Mouse (Mus musculus) myocyte (in vitro differentiated cells): ENCODE measurements around the gene A730061H03Rik. TPM values are rescaled to one million over a fixed set of nuclear protein-coding genes. Genes with fewer than 3 reads are reported as not detected.

Experiments used
- H3K27me3 ChIP-seq: one replicate; pipeline ENCODE4 v1.6.1; 2011; ENCODE audit not compliant: control insufficient read depth, insufficient read depth, insufficient read length
- H3K36me3 ChIP-seq: one replicate; pipeline ENCODE4 v1.6.1; 2011; ENCODE audit not compliant: control insufficient read depth, insufficient read depth
- H3K4me2 ChIP-seq: one replicate; pipeline ENCODE4 v1.6.1; 2011; ENCODE audit warnings: low read depth, control low read depth
- H3K4me3 ChIP-seq: one replicate; pipeline ENCODE4 v1.5.1; 2011; ENCODE audit warnings: mild to moderate bottlenecking, control low read depth, moderate library complexity
- H3K79me2 ChIP-seq: one replicate; pipeline ENCODE4 v1.6.1; 2011; ENCODE audit not compliant: control insufficient read depth, insufficient read depth
- H3ac ChIP-seq: one replicate; pipeline ENCODE4 v1.6.1; 2011; ENCODE audit not compliant: control insufficient read depth, insufficient read length
- CEBPB ChIP-seq: IDR thresholded peaks from 2 replicates; pipeline ENCODE4 v1.6.1; 2011; ENCODE audit warnings: mild to moderate bottlenecking, moderate library complexity; ENCODE audit not compliant: poor library complexity, insufficient read depth, severe bottlenecking
- E2F4 ChIP-seq: IDR thresholded peaks from one replicate; pipeline ENCODE4 v1.6.1; 2011; ENCODE audit warnings: mild to moderate bottlenecking, control low read depth, moderate library complexity; ENCODE audit not compliant: insufficient read depth
- MAX ChIP-seq: IDR thresholded peaks from one replicate; pipeline ENCODE4 v1.6.1; 2011; ENCODE audit warnings: low read depth, mild to moderate bottlenecking, control low read depth
- MYOD1 ChIP-seq, 3 experiments: IDR thresholded peaks; one replicate each; pipeline ENCODE4 v1.6.1; 2011; ENCODE audit warnings: control low read depth in 2 of 3, low read depth in 2 of 3, mild to moderate bottlenecking in 2 of 3, moderate library complexity in 1 of 3; ENCODE audit not compliant: insufficient read length in 2 of 3, control insufficient read depth in 1 of 3
- MYOG ChIP-seq, 3 experiments: IDR thresholded peaks; one replicate each; pipeline ENCODE4 v1.6.1; 2011; ENCODE audit warnings: control low read depth in 2 of 3, low read depth in 2 of 3, mild to moderate bottlenecking in 2 of 3; ENCODE audit not compliant: insufficient read length in 2 of 3, control insufficient read depth in 1 of 3, insufficient read depth in 1 of 3
- POLR2A ChIP-seq: IDR thresholded peaks from one replicate; pipeline ENCODE4 v1.6.1; 2011; ENCODE audit warnings: low read depth, mild to moderate bottlenecking, control low read depth, moderate library complexity; ENCODE audit not compliant: insufficient read length
- POLR2AphosphoS2 ChIP-seq: IDR thresholded peaks from one replicate; pipeline ENCODE4 v1.6.1; 2011; ENCODE audit warnings: low read depth, control low read depth; ENCODE audit not compliant: insufficient read length
- REST ChIP-seq: IDR thresholded peaks from one replicate; pipeline ENCODE4 v1.6.1; 2011; ENCODE audit warnings: mild to moderate bottlenecking, control low read depth, moderate library complexity; ENCODE audit not compliant: insufficient read depth, insufficient read length
- SRF ChIP-seq: IDR thresholded peaks from one replicate; pipeline ENCODE4 v1.6.1; 2011; ENCODE audit warnings: low read depth; ENCODE audit not compliant: control insufficient read depth, insufficient read length
- TCF12 ChIP-seq: IDR thresholded peaks from one replicate; pipeline ENCODE4 v1.6.1; 2011; ENCODE audit warnings: mild to moderate bottlenecking, control low read depth; ENCODE audit not compliant: poor library complexity, insufficient read depth, severe bottlenecking
- TCF3 ChIP-seq: IDR thresholded peaks from one replicate; pipeline ENCODE4 v1.6.1; 2011; ENCODE audit warnings: low read depth, control low read depth; ENCODE audit not compliant: insufficient read length
- USF1 ChIP-seq: IDR thresholded peaks from one replicate; pipeline ENCODE4 v1.6.1; 2011; ENCODE audit warnings: low read depth, mild to moderate bottlenecking, control low read depth, moderate library complexity
- polyA plus RNA-seq: library from polyadenylated mRNA; unstranded; fragments of >200 nt; fragmentation: generic; extraction: Trizol; gene quantifications from one replicate; pipeline ENCODE4 v1.2.1, GENCODE M21; 2012; ENCODE audit warnings: missing spikeins

The A730061H03Rik gene
- polyA plus RNA-seq, 1 experiment: 0.48 TPM

DNA sequence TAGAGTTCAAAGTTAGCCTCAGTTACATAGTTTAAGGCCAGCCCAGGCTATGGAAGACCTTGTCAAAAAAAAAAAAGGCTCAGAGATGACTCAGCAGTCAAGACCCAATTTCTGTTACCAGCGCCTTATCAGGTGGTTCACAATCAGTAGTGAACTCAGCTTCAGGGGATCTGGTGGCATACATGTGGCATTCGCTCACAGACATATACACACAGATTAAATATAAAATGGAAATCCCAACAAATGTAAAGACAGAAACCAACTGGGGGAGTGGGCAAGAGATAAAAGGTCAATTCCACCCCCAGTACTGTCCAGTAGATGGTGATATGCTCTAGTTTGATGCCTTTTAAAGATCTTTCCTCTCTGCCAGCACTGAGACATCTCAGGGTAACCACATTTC is 25.9 kb upstream of the A730061H03Rik start:
- no peaks in the 10 kb centered on the region for H3K79me2 ChIP-seq
- no peaks in the 10 kb centered on the region for H3K36me3 ChIP-seq
- H3K4me3 ChIP-seq: no peak overlapping the region
- TF ChIP-seq POLR2A (no peak), MYOD1 (IDR thresholded peaks at IDR 0.05; ENCODE audit: control insufficient read depth in 1 of 3, insufficient read length in 2 of 3, low read depth in 2 of 3) (no peak), CEBPB (no peak), MYOG (IDR thresholded peaks at IDR 0.05; ENCODE audit: control insufficient read depth in 1 of 3, insufficient read depth in 1 of 3, insufficient read length in 2 of 3, low read depth in 2 of 3) (no peak), REST (no peak), TCF12 (no peak), TCF3 (no peak), POLR2AphosphoS2 (no peak), USF1 (no peak), E2F4 (no peak), MAX (no peak), SRF (no peak)
- no peaks in the 10 kb centered on the region for H3K27me3 ChIP-seq
- no peak overlapping the region for H3ac ChIP-seq
- no peak overlapping the region for H3K4me2 ChIP-seq

DNA sequence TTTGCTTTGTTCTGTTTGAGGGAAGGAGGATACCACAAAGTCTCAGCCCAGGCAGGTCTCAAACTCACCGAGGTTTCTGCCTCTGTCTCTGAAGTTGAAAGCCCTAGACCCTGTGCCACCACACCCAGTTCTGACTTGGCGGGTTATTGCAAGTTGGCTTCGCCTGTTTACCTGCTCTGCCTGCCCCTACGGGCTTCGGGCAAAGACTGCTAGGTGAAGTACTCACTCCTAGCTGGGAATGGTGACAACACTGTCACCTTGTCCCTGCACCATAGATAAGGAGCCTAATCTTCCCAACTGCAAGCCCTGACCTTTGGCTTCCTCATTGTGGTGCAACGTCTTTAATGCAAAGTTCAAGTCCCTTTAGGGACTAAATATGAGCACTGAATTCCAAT is 25.4 kb upstream of the A730061H03Rik start:
- H3K4me3 ChIP-seq: peak overlapping the region; percentile 33
- peak overlapping the region; percentile 77 for H3K4me2 ChIP-seq
- no peaks in the 10 kb centered on the region for H3K79me2 ChIP-seq
- H3ac ChIP-seq: peak overlapping the region; percentile 67
- no peaks in the 10 kb centered on the region for H3K27me3 ChIP-seq
- H3K36me3 ChIP-seq: no peaks in the 10 kb centered on the region
- TF ChIP-seq MYOG (IDR thresholded peaks at IDR 0.05; ENCODE audit: control insufficient read depth in 1 of 3, insufficient read depth in 1 of 3, insufficient read length in 2 of 3, low read depth in 2 of 3): no peak
- no peak for TF ChIP-seq REST
- TF ChIP-seq TCF3: no peak
- TF ChIP-seq E2F4: no peak
- TF ChIP-seq CEBPB: no peak
- no peak for TF ChIP-seq TCF12
- TF ChIP-seq POLR2AphosphoS2: no peak

DNA sequence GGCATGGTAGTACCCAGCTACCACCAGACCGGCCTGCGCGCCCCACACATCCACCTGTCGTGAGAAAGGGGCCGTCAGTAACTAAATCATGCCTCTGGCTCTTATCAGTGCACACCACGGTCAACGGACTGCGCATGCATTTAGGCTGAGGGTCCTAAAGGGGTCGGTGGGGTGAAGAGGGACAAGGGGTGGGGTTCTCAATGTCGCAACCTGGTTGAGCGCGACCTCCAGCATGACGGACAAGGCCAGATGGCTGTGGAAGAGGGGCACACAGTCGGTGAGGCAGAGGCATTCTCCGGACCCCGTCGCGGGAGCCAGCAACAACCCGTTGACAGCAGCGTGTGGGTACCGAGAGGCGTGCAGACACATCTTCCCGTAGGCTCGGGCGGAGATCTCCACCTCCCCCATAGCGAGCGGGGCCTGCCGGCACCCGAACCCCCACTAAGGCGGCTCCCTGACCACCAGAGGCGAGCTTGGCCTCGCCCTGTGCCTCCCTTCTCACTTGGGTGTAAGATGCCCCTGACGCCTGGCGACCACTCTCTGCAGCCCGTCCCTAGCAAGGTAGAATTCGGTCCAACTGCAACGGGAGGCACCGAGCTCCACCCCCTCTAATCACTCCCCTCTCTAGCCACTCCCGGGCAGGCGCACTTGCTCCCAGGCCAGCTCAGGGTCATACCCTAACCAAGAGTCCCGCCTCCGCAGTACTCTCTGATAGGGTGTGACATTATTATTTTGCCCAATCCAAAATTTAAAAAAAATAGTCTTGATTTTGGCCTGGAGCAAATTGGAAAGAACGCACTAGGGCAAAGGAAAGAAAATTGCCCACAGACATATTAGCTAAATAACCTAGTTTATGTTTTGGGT is 24.7 kb upstream of the A730061H03Rik start, which contains the start of gene Emc9:
Gene Emc9 (minus strand): TSS at position 601 of the 864 bp plus-strand sequence.
- peak within 1 kb of the TSS; percentile 67 for H3ac ChIP-seq
- no peaks in the 10 kb centered on the region for H3K79me2 ChIP-seq
- no peaks in the 10 kb centered on the region for H3K36me3 ChIP-seq
- TF ChIP-seq POLR2AphosphoS2 (peak; percentile 60), POLR2A (peak; percentile 69), MYOD1 (IDR thresholded peaks at IDR 0.05; ENCODE audit: control insufficient read depth in 1 of 3, insufficient read length in 2 of 3, low read depth in 2 of 3) (peak in 2 of 3 experiments; percentile 74 to 79), USF1 (no peak)
- H3K4me3 ChIP-seq: peak within 1 kb of the TSS; percentile 33
- no peaks in the 10 kb centered on the region for H3K27me3 ChIP-seq
- peak within 1 kb of the TSS; percentile 77 for H3K4me2 ChIP-seq

DNA sequence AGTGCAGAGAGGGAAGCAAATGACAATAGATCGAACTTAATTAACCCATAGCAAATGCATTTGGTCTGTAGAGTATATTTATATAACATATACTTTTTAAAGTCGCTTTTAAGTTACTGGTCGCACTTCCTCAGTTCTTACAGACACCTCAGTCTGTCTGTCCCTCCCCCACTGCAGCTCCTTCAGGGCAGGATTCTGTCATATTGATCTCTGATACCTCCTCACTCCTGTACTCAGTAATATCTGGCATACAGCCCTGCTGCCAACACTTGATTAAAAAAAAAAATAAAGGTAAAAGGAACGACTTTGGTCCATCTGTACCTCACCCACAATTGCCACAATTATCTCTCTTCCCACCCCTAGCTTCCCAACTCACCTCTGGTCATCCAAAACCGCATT is 24.1 kb upstream of the A730061H03Rik start:
- Histone ChIP-seq H3K79me2 (no peaks in the 10 kb centered on the region), H3ac (peak overlapping the region; percentile 67), H3K36me3 (no peaks in the 10 kb centered on the region), H3K27me3 (no peaks in the 10 kb centered on the region), H3K4me3 (peak overlapping the region; percentile 33), H3K4me2 (peak overlapping the region; percentile 77)
- TF ChIP-seq E2F4: no peak
- no peak for TF ChIP-seq TCF12
- no peak for TF ChIP-seq CEBPB

DNA sequence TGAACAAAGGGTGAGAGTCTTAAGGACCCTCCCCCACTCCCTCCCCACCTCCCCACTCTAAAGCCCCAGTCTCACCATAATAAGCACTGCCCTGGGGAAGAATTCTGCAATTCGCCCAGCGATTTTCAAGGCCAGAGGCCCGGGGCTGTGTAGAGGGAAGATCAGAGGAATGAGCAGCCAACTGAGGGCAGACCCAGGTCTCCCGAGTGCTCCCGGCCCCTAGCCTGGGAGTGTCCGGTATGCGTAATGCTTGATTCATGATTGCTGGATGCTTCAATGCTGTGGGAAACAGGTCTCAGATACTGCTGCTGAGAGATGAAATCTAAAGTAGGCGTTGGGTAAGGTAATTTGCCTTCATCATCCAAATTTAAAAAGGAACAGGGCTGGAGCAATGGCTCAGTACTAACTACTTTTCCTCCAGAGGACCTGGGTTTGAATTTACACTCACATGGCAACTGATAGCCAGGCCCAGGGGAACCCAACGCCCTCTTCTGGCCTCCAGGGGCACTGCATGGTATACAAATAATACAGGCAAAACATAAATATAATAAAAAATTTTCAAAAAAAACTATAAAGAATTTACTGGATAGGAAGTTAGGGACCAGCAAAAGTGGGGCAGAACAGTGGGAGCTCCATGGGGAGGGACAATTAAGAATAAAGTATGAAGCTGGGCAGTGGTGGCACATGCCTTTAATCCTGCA is 21.9 kb upstream of the A730061H03Rik start:
- TF ChIP-seq MYOD1 (IDR thresholded peaks at IDR 0.05; ENCODE audit: control insufficient read depth in 1 of 3, insufficient read length in 2 of 3, low read depth in 2 of 3) (no peak), E2F4 (no peak), MAX (no peak), REST (no peak), CEBPB (no peak), POLR2AphosphoS2 (no peak), USF1 (no peak), MYOG (IDR thresholded peaks at IDR 0.05; ENCODE audit: control insufficient read depth in 1 of 3, insufficient read depth in 1 of 3, insufficient read length in 2 of 3, low read depth in 2 of 3) (no peak), TCF12 (no peak)
- H3ac ChIP-seq: no peak overlapping the region
- H3K79me2 ChIP-seq: no peaks in the 10 kb centered on the region

More for the DNA sequence above, 21.9 kb upstream of the A730061H03Rik start:
- Histone ChIP-seq H3K4me2 (no peak overlapping the region), H3K36me3 (no peaks in the 10 kb centered on the region), H3K4me3 (no peak overlapping the region), H3K27me3 (no peaks in the 10 kb centered on the region)
